Mouse (Mus musculus) erythroblast, embryonic 14.5 days (primary cell): ENCODE results near the gene Tmem95.

ENCODE experiments used
- GATA1 ChIP-seq: IDR thresholded peaks from 2 replicates; pipeline ENCODE4 v1.6.1; 2012; ENCODE audit warnings: low read length, inconsistent platforms, mixed read lengths
- TAL1 ChIP-seq: IDR thresholded peaks from 3 replicates; pipeline ENCODE4 v1.6.1; 2012; ENCODE audit warnings: low read length, inconsistent platforms, mixed read lengths

DNA sequence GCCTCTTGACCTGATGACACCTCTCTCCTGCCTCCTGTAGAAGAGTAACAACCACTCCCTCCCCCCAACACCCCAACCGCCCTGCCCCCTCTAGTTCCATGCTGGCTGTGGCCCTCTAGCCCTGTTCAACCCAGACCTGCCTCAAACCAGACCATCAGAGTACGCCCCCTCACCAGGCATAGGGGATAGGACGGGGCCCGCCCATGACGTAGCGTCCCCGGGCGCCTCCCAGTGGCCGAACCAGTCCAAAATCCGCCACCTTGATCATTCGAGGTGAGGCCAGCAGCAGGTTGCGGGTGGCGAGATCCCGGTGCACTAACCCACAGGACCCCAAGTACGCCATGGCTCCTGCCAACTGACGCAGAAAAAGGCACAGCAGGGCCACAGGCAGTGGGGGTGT is 22.5 kb downstream of the Tmem95 start:
- TF ChIP-seq GATA1 = no peak
- TF ChIP-seq TAL1 = no peak
